Mouse (Mus musculus) forebrain, embryonic 13.5 days (tissue): ENCODE results near the gene Fbxw8. TPM values are rescaled to one million over a fixed set of nuclear protein-coding genes. Genes with fewer than 3 reads are reported as not detected.

Source experiments
- ATAC-seq: fragments of 200-750 bp; cut with Nextera tagmentation; 2 replicates; pipeline ENCODE4 v1.8.0; 2017
- H3K27ac ChIP-seq: fragments of 300-500 bp; sonication (generic); 2 replicates; pipeline ENCODE4 v1.5.1; 2015; ENCODE audit warnings: inconsistent platforms, mild to moderate bottlenecking, moderate library complexity
- H3K27me3 ChIP-seq: fragments of 300-500 bp; sonication (generic); 2 replicates; pipeline ENCODE4 v1.6.1; 2015; ENCODE audit warnings: mild to moderate bottlenecking, inconsistent platforms
- H3K36me3 ChIP-seq: fragments of 300-500 bp; sonication (generic); 2 replicates; pipeline ENCODE4 v1.6.1; 2015; ENCODE audit warnings: mild to moderate bottlenecking, inconsistent platforms; ENCODE audit not compliant: poor library complexity, severe bottlenecking
- H3K4me1 ChIP-seq: fragments of 300-500 bp; sonication (generic); 2 replicates; pipeline ENCODE4 v1.6.1; 2015; ENCODE audit warnings: inconsistent platforms
- H3K4me2 ChIP-seq: fragments of 300-500 bp; sonication (generic); 2 replicates; pipeline ENCODE4 v1.6.1; 2015; ENCODE audit warnings: inconsistent platforms, mild to moderate bottlenecking, moderate library complexity
- H3K4me3 ChIP-seq: fragments of 300-500 bp; sonication (generic); 2 replicates; pipeline ENCODE4 v1.5.1; 2015; ENCODE audit warnings: mild to moderate bottlenecking, inconsistent platforms
- H3K9ac ChIP-seq: fragments of 300-500 bp; sonication (generic); 2 replicates; pipeline ENCODE4 v1.6.1; 2015; ENCODE audit warnings: mild to moderate bottlenecking, inconsistent platforms
- H3K9me3 ChIP-seq: fragments of 300-500 bp; sonication (generic); replicated peaks from 2 replicates; pipeline ENCODE4 v1.6.1; 2016; ENCODE audit warnings: inconsistent platforms
- WGBS: fragments of 180-500 bp; shearing (Covaris S2); methylation state at CpG from one replicate; pipeline ENCODE4 v1.1.7; 2015; 5-methylcytosine and 5-hydroxymethylcytosine counted together
- polyA plus RNA-seq: library from polyadenylated mRNA; unstranded; fragments of >200 nt; fragmentation: Nextera tagmentation; extraction: Ambion mirVana; gene quantifications from 2 replicates; pipeline ENCODE4 v1.2.1, GENCODE M21; 2015

The Fbxw8 gene
- polyA plus RNA-seq, 1 experiment from 2014 or later, result 23.5 TPM

- Histone ChIP-seq H3K27me3 (peaks cover 60% of the 10 kb centered on the region), H3K9ac (peak overlapping the region; percentile 67), H3K9me3 (no peaks in the 10 kb centered on the region), H3K36me3 (no peaks in the 10 kb centered on the region), H3K4me2 (peak overlapping the region; percentile 99), H3K4me1 (peaks cover 50% of the 10 kb centered on the region), H3K27ac (no peak overlapping the region), H3K4me3 (peak overlapping the region; percentile 67)
- peak; percentile 17; the same call in 1 of the 2 replicates for ATAC-seq
- under 1% methylated on average over 38 of the region's 39 CpGs for WGBS
Measured at GRCm38 (mm10) chr5:118027101-118027697, 128.1 kb downstream of the Fbxw8 start.

GRCm38 (mm10) chr5:118026343-118026742 lies 128.9 kb downstream of the Fbxw8 start:
- Histone ChIP-seq H3K4me1 (peaks cover 47% of the 10 kb centered on the region), H3K27ac (no peak overlapping the region), H3K27me3 (peaks cover 60% of the 10 kb centered on the region), H3K4me2 (peak overlapping the region; percentile 99; the same call in 1 of the 2 replicates), H3K4me3 (no peak overlapping the region), H3K9ac (no peak overlapping the region), H3K9me3 (no peaks in the 10 kb centered on the region), H3K36me3 (no peaks in the 10 kb centered on the region)
- under 1% methylated on average over 13 of the region's 13 CpGs for WGBS
- ATAC-seq, result no peak

GRCm38 (mm10) chr5:118025880-118026279 lies 129.4 kb downstream of the Fbxw8 start:
- no peak for ATAC-seq
- WGBS, result 2% methylated on average over 12 of the region's 12 CpGs
- Histone ChIP-seq H3K4me2 (no peak overlapping the region), H3K36me3 (no peaks in the 10 kb centered on the region), H3K9ac (no peak overlapping the region), H3K4me1 (peaks cover 42% of the 10 kb centered on the region), H3K27me3 (peaks cover 57% of the 10 kb centered on the region), H3K9me3 (no peaks in the 10 kb centered on the region), H3K27ac (no peak overlapping the region), H3K4me3 (no peak overlapping the region)

GRCm38 (mm10) chr5:118023053-118023452 lies 132.2 kb downstream of the Fbxw8 start:
- H3K4me2 ChIP-seq, result no peak overlapping the region
- H3K27ac ChIP-seq, result no peak overlapping the region
- no peak overlapping the region for H3K9ac ChIP-seq
- no peaks in the 10 kb centered on the region for H3K9me3 ChIP-seq
- WGBS, result 76% methylated on average over 3 of the region's 3 CpGs
- H3K27me3 ChIP-seq, result peaks cover 29% of the 10 kb centered on the region
- H3K4me3 ChIP-seq, result no peak overlapping the region
- no peaks in the 10 kb centered on the region for H3K36me3 ChIP-seq
- peaks cover 23% of the 10 kb centered on the region for H3K4me1 ChIP-seq
- ATAC-seq, result no peak

- Histone ChIP-seq H3K27me3 (no peaks in the 10 kb centered on the region), H3K4me1 (peaks cover 8% of the 10 kb centered on the region), H3K27ac (no peak overlapping the region), H3K36me3 (no peaks in the 10 kb centered on the region), H3K4me3 (no peak overlapping the region), H3K9ac (no peak overlapping the region), H3K9me3 (no peaks in the 10 kb centered on the region), H3K4me2 (no peak overlapping the region)
- WGBS, result 64% methylated on average over 11 of the region's 11 CpGs
- no peak for ATAC-seq
Measured at GRCm38 (mm10) chr5:118019905-118020304, 135.4 kb downstream of the Fbxw8 start.

- H3K9me3 ChIP-seq, result no peaks in the 10 kb centered on the region
- no peaks in the 10 kb centered on the region for H3K36me3 ChIP-seq
- H3K27ac ChIP-seq, result no peak overlapping the region
- no peak for ATAC-seq
- H3K4me2 ChIP-seq, result no peak overlapping the region
- H3K27me3 ChIP-seq, result no peaks in the 10 kb centered on the region
- H3K4me3 ChIP-seq, result no peak overlapping the region
- peaks cover 16% of the 10 kb centered on the region for H3K4me1 ChIP-seq
- 60% methylated on average over 5 of the region's 5 CpGs for WGBS
- H3K9ac ChIP-seq, result no peak overlapping the region
Measured at GRCm38 (mm10) chr5:118017527-118017926, 137.7 kb downstream of the Fbxw8 start.

- H3K4me2 ChIP-seq, result no peak overlapping the region
- ATAC-seq, result no peak
- H3K9ac ChIP-seq, result no peak overlapping the region
- H3K36me3 ChIP-seq, result peaks cover 5% of the 10 kb centered on the region
- no peaks in the 10 kb centered on the region for H3K27me3 ChIP-seq
- 67% methylated on average over 2 of the region's 2 CpGs for WGBS
- H3K4me1 ChIP-seq, result peaks cover 30% of the 10 kb centered on the region
- H3K4me3 ChIP-seq, result no peak overlapping the region
- H3K9me3 ChIP-seq, result no peaks in the 10 kb centered on the region
- H3K27ac ChIP-seq, result no peak overlapping the region
Measured at GRCm38 (mm10) chr5:118015669-118016068, 139.6 kb downstream of the Fbxw8 start.

GRCm38 (mm10) chr5:118015028-118015427 lies 140.2 kb downstream of the Fbxw8 start:
- peaks cover 35% of the 10 kb centered on the region for H3K4me1 ChIP-seq
- 0 out of 2 replicates have a peak overlapping the region, but pooled peaks have one; percentile 7 for H3K4me2 ChIP-seq
- H3K4me3 ChIP-seq, result no peak overlapping the region
- H3K9ac ChIP-seq, result peak overlapping the region; percentile 26; the same call in 1 of the 2 replicates
- WGBS, result 21% methylated on average over 12 of the region's 12 CpGs
- H3K27ac ChIP-seq, result no peak overlapping the region; the same call in 1 of the 2 replicates
- ATAC-seq, result peak; percentile 9; the same call in 1 of the 2 replicates
- peaks cover 12% of the 10 kb centered on the region for H3K36me3 ChIP-seq
- H3K27me3 ChIP-seq, result no peaks in the 10 kb centered on the region
- no peaks in the 10 kb centered on the region for H3K9me3 ChIP-seq

Other genes with a start within 250 kb of the Fbxw8 start
- 141 and 154 TPM in 2 replicates for gene Fbxo21, start 178.7 kb downstream of the Fbxw8 start, polyA plus RNA-seq
- 4.5 and 5.2 TPM in 2 replicates for gene Tesc, start 127.7 kb downstream of the Fbxw8 start, polyA plus RNA-seq
- 0.62 and 0.91 TPM in 2 replicates for gene Hrk, start 9.2 kb upstream of the Fbxw8 start, polyA plus RNA-seq
- gene Rnft2, start 89.7 kb upstream of the Fbxw8 start, polyA plus RNA-seq, result 7.0 and 9.0 TPM in 2 replicates
- 14.0 and 15.5 TPM in 2 replicates for gene 2410131K14Rik, start 89.8 kb upstream of the Fbxw8 start, polyA plus RNA-seq